8 mouse cellular contexts compared by ENCODE assay signal in genomic region chr3:45379972-45380761, GRCm38 (mm10). TPM values are rescaled to one million over a fixed set of nuclear protein-coding genes. Genes with fewer than 3 reads are reported as not detected.
DNase-seq lines count a peak whose midpoint lies in the region; ATAC-seq and TF ChIP-seq lines count a peak whose summit lies in the region.

No protein-coding gene starts in this region.

- TF ChIP-seq POLR2A in cerebellum, adult 2 months (IDR thresholded peaks at IDR 0.05; ENCODE audit: borderline replicate concordance, insufficient read depth, low read length): no peak

- H3K27ac ChIP-seq in kidney, embryonic 14.5 days (ENCODE audit: low read depth, low read length): no peak overlapping the region
- H3K27ac ChIP-seq in cerebellum, adult 2 months (ENCODE audit: insufficient read depth, low read length): no peak overlapping the region
- no peak overlapping the region for H3K27ac ChIP-seq in embryonic facial prominence, embryonic 13.5 days
- H3K27ac ChIP-seq in intestine, postnatal 0 days (ENCODE audit: low read depth, low read length): no peak overlapping the region; the same call in 1 of the 2 replicates
- H3K27ac ChIP-seq in midbrain, embryonic 11.5 days (ENCODE audit: low read depth, low read length): no peak overlapping the region

- H3K4me1 ChIP-seq in kidney, embryonic 14.5 days (ENCODE audit: control insufficient read depth, insufficient read depth, low read length): peaks cover 20% of the 10 kb centered on the region; the same call in 1 of the 2 replicates
- H3K4me1 ChIP-seq in cerebellum, adult 2 months (ENCODE audit: control insufficient read depth, insufficient read depth, low read length): peaks cover 3% of the 10 kb centered on the region
- H3K4me1 ChIP-seq in embryonic facial prominence, embryonic 13.5 days: peaks cover 17% of the 10 kb centered on the region
- H3K4me1 ChIP-seq in intestine, postnatal 0 days (replicated peaks; ENCODE audit: control insufficient read depth, insufficient read depth, low read length): 0 out of 2 replicates have a peak, but pooled peaks cover 6% of the 10 kb centered on the region
- H3K4me1 ChIP-seq in midbrain, embryonic 11.5 days (ENCODE audit: control insufficient read depth, insufficient read depth, low read length): peaks cover 9% of the 10 kb centered on the region

- 3% methylated on average over 55 of the region's 55 CpGs for WGBS in kidney, embryonic 14.5 days
- WGBS in cerebellum, adult 2 months: under 1% methylated on average over 55 of the region's 55 CpGs
- under 1% methylated on average over 55 of the region's 55 CpGs for WGBS in embryonic facial prominence, embryonic 13.5 days
- 1% methylated on average over 55 of the region's 55 CpGs for WGBS in intestine, postnatal 0 days
- WGBS in midbrain, embryonic 11.5 days: under 1% methylated on average over 55 of the region's 55 CpGs

- peak overlapping the region; percentile 55 for H3K4me3 ChIP-seq in kidney, embryonic 14.5 days (ENCODE audit: low read length)
- peak overlapping the region; percentile 51 for H3K4me3 ChIP-seq in cerebellum, adult 2 months (replicated peaks; ENCODE audit: insufficient read depth, low read depth, low read length)
- H3K4me3 ChIP-seq in embryonic facial prominence, embryonic 13.5 days: peak overlapping the region; percentile 67
- H3K4me3 ChIP-seq in intestine, postnatal 0 days (ENCODE audit: low read depth, low read length): peak overlapping the region; percentile 50
- H3K4me3 ChIP-seq in midbrain, embryonic 11.5 days (ENCODE audit: low read depth, low read length): peak overlapping the region; percentile 61

- no peak for ATAC-seq in kidney, embryonic 14.5 days (ENCODE audit: low FRiP score, low TSS enrichment)
- ATAC-seq in embryonic facial prominence, embryonic 13.5 days (ENCODE audit: insufficient number of reproducible peaks, insufficient read depth, low FRiP score, low TSS enrichment, low read depth): no peak
- no peak for ATAC-seq in intestine, postnatal 0 days
- ATAC-seq in midbrain, embryonic 11.5 days (ENCODE audit: low FRiP score): no peak

- no peak for DNase-seq in kidney, adult 9 months
- peak; percentile 26 to 55 for DNase-seq in cerebellum, adult 2 months
- peak; percentile 95 for DNase-seq in midbrain, embryonic 11.5 days (ENCODE audit: low spot score, missing footprints)
- DNase-seq in thymus, postnatal 36 days: no peak
- DNase-seq in adrenal gland, postnatal 4 days (ENCODE audit: low spot score in 2 of 2): no peak

- H3K4me2 ChIP-seq in kidney, embryonic 14.5 days (replicated peaks; ENCODE audit: low read depth, low read length): peak overlapping the region; percentile 93
- H3K4me2 ChIP-seq in embryonic facial prominence, embryonic 13.5 days: peak overlapping the region; percentile 94
- peak overlapping the region; percentile 91 for H3K4me2 ChIP-seq in intestine, postnatal 0 days (replicated peaks; ENCODE audit: low read depth)
- peak overlapping the region; percentile 93 for H3K4me2 ChIP-seq in midbrain, embryonic 11.5 days

- no peaks in the 10 kb centered on the region for H3K36me3 ChIP-seq in kidney, embryonic 14.5 days (ENCODE audit: control insufficient read depth, insufficient read depth, low read length)
- H3K36me3 ChIP-seq in embryonic facial prominence, embryonic 13.5 days: no peaks in the 10 kb centered on the region
- no peaks in the 10 kb centered on the region for H3K36me3 ChIP-seq in intestine, postnatal 0 days (ENCODE audit: control insufficient read depth, insufficient read depth)
- no peaks in the 10 kb centered on the region for H3K36me3 ChIP-seq in midbrain, embryonic 11.5 days (ENCODE audit: control insufficient read depth, insufficient read depth, low read length)

- no peak for TF ChIP-seq CTCF in cerebellum, adult 2 months (IDR thresholded peaks at IDR 0.05; ENCODE audit: borderline replicate concordance, insufficient read depth, low read depth, low read length)
- no peak for TF ChIP-seq CTCF in intestine, postnatal 0 days (IDR thresholded peaks at IDR 0.05; ENCODE audit: low read depth)

- no peak overlapping the region for H3K9ac ChIP-seq in kidney, embryonic 14.5 days (ENCODE audit: low read depth, low read length)
- H3K9ac ChIP-seq in embryonic facial prominence, embryonic 13.5 days: peak overlapping the region; percentile 70
- H3K9ac ChIP-seq in intestine, postnatal 0 days (ENCODE audit: low read depth, low read length): no peak overlapping the region
- peak overlapping the region; percentile 48 for H3K9ac ChIP-seq in midbrain, embryonic 11.5 days (ENCODE audit: low read length)

- no peaks in the 10 kb centered on the region for H3K9me3 ChIP-seq in kidney, embryonic 14.5 days (ENCODE audit: control insufficient read depth, low read length)
- no peaks in the 10 kb centered on the region for H3K9me3 ChIP-seq in embryonic facial prominence, embryonic 13.5 days
- no peaks in the 10 kb centered on the region for H3K9me3 ChIP-seq in intestine, postnatal 0 days (ENCODE audit: control insufficient read depth)
- H3K9me3 ChIP-seq in midbrain, embryonic 11.5 days (ENCODE audit: control insufficient read depth, low read length): no peaks in the 10 kb centered on the region

- peaks cover 42% of the 10 kb centered on the region for H3K27me3 ChIP-seq in kidney, embryonic 14.5 days (ENCODE audit: control insufficient read depth, insufficient read depth, low read length)
- H3K27me3 ChIP-seq in cerebellum, adult 2 months (ENCODE audit: control insufficient read depth, insufficient read depth, low read length): peaks cover 1% of the 10 kb centered on the region; the same call in 1 of the 2 replicates
- peaks cover 30% of the 10 kb centered on the region for H3K27me3 ChIP-seq in embryonic facial prominence, embryonic 13.5 days
- peaks cover 59% of the 10 kb centered on the region for H3K27me3 ChIP-seq in intestine, postnatal 0 days (replicated peaks; ENCODE audit: control insufficient read depth, insufficient read depth, low read length)
- H3K27me3 ChIP-seq in midbrain, embryonic 11.5 days (ENCODE audit: control insufficient read depth, insufficient read depth, low read length): peaks cover 22% of the 10 kb centered on the region

RNA-seq across cellular contexts. Expression of gene Pcdh10, which starts 2.0 kb away (rescaled TPM):
- polyA plus RNA-seq in kidney, embryonic 14.5 days (2014; fragmentation: Nextera tagmentation; extraction: Ambion mirVana): 0.34 and 0.35 TPM in 2 replicates
- 20.6 and 31.5 TPM in 2 replicates for polyA plus RNA-seq in cerebellum, adult 2 months (2012; rRNA removed)
- polyA plus RNA-seq in embryonic facial prominence, embryonic 13.5 days (2015; fragmentation: Nextera tagmentation; extraction: Ambion mirVana): 7.1 and 8.2 TPM in 2 replicates
- polyA plus RNA-seq in intestine, postnatal 0 days (2015; fragmentation: Nextera tagmentation; extraction: Ambion mirVana): 0.51 and 0.58 TPM in 2 replicates
- 4.2 and 4.4 TPM in 2 replicates for polyA plus RNA-seq in midbrain, embryonic 11.5 days (2014; fragmentation: Nextera tagmentation; extraction: Ambion mirVana)
- 10 to 100 TPM; 10.1 to 10.5 TPM for total RNA-seq in adrenal gland, postnatal 4 days (2021)

Comparison
In these comparisons a context has a peak if more than half of its experiments do, and no peak if none do; other contexts are left out.
1. H3K9ac ChIP-seq: peak in embryonic facial prominence, embryonic 13.5 days (single experiment) and midbrain, embryonic 11.5 days (single experiment); none in kidney, embryonic 14.5 days (single experiment) and intestine, postnatal 0 days (single experiment).
2. DNase-seq: peak in cerebellum, adult 2 months (2 of 2) and midbrain, embryonic 11.5 days (single experiment); none in kidney, adult 9 months (single experiment), thymus, postnatal 36 days (0 of 2) and adrenal gland, postnatal 4 days (0 of 2).
3. Peak in every context shown above with its lines, with median percentiles within 50 percentile points of each other: H3K4me2 ChIP-seq and H3K4me3 ChIP-seq.